Mouse (Mus musculus) left cerebral cortex, adult 8-10 months (tissue): ENCODE measurements around the gene Glt8d1. TPM values are rescaled to one million over a fixed set of nuclear protein-coding genes. Genes with fewer than 3 reads are reported as not detected.

Experiments
- total RNA-seq, 4 experiments: library from RNA; stranded (reverse); gene quantifications; 2 replicates each; pipeline ENCODE4 v1.2.4; 2022

Gene Glt8d1
- total RNA-seq, 4 experiments from 2014 or later = 30.9 to 38.6 (median 32.5) TPM

Other genes starting within 250 kb of the Glt8d1 start
- 10 to 100 TPM; 24.3 to 28.8 (median 25.5) TPM for gene Tmem110, start 175.8 kb upstream of the Glt8d1 start, total RNA-seq
- gene Mustn1, start 122.2 kb upstream of the Glt8d1 start, total RNA-seq = 1 to 10 TPM; 2.1 to 4.1 (median 2.2) TPM
- under 1 TPM in 2 of 4 experiments, not detected in 2; 0.16 to 0.35 TPM for gene Itih4, start 114.9 kb upstream of the Glt8d1 start, total RNA-seq
- gene Itih3, start 77.6 kb upstream of the Glt8d1 start, total RNA-seq = 10 to 100 TPM; 32.1 to 49.7 (median 37.8) TPM
- gene Itih1, start 58.1 kb upstream of the Glt8d1 start, total RNA-seq = not detected
- 10 to 100 TPM; 16.4 to 19.4 (median 18.6) TPM for gene Nek4, start 50.0 kb upstream of the Glt8d1 start, total RNA-seq
- 100 to 1,000 TPM; 166 to 179 (median 173) TPM for gene Spcs1, start 272 bp downstream of the Glt8d1 start, total RNA-seq
- gene Pbrm1, start 17.7 kb downstream of the Glt8d1 start, total RNA-seq = 10 to 100 TPM; 51.1 to 56.1 (median 52.0) TPM
- gene Gnl3, start 17.8 kb downstream of the Glt8d1 start, total RNA-seq = 10 to 100 TPM; 43.5 to 58.8 (median 49.6) TPM
- 10 to 100 TPM; 26.5 to 30.6 (median 28.0) TPM for gene Smim4, start 127.6 kb downstream of the Glt8d1 start, total RNA-seq
- 1 to 10 TPM; 3.0 to 4.1 (median 3.8) TPM for gene Nt5dc2, start 129.7 kb downstream of the Glt8d1 start, total RNA-seq
- 10 to 100 TPM; 18.7 to 28.1 (median 22.2) TPM for gene Stab1, start 167.2 kb downstream of the Glt8d1 start, total RNA-seq
- gene Tnnc1, start 206.9 kb downstream of the Glt8d1 start, total RNA-seq = 10 to 100 TPM; 19.5 to 22.6 (median 19.7) TPM
- gene Nisch, start 215.5 kb downstream of the Glt8d1 start, total RNA-seq = 100 to 1,000 TPM; 363 to 424 (median 392) TPM
- 1 to 10 TPM; 5.0 to 6.0 (median 5.7) TPM for gene Sema3g, start 216.5 kb downstream of the Glt8d1 start, total RNA-seq
- 1 to 10 TPM; 5.1 to 6.3 (median 5.7) TPM for gene Phf7, start 249.9 kb downstream of the Glt8d1 start, total RNA-seq